Mouse (Mus musculus) embryonic facial prominence, embryonic 14.5 days (tissue): Measurements from ENCODE around the gene Rpp40. TPM values are rescaled to one million over a fixed set of nuclear protein-coding genes. Genes with fewer than 3 reads are reported as not detected.

Source experiments
- polyA plus RNA-seq: library from polyadenylated mRNA; unstranded; fragments of >200 nt; fragmentation: Nextera tagmentation; extraction: Ambion mirVana; gene quantifications from 2 replicates; pipeline ENCODE4 v1.2.1, GENCODE M21; 2014

Gene Rpp40
- polyA plus RNA-seq, 1 experiment from 2014 or later, result 18.6 TPM

Other genes starting within 250 kb of the Rpp40 start
- 17.5 and 18.2 TPM in 2 replicates for gene Cdyl, start 246.5 kb downstream of the Rpp40 start, polyA plus RNA-seq
- gene Ppp1r3g, start 52.5 kb upstream of the Rpp40 start, polyA plus RNA-seq, result 0.46 and 1.5 TPM in 2 replicates
- gene Fars2, start 211.1 kb upstream of the Rpp40 start, polyA plus RNA-seq, result 32.5 and 37.8 TPM in 2 replicates
- gene Lyrm4, start 211.2 kb upstream of the Rpp40 start, polyA plus RNA-seq, result 22.7 and 24.8 TPM in 2 replicates